Mouse (Mus musculus) cerebellum, adult 2 months (tissue): ENCODE results near the gene Plekhh2. TPM values are rescaled to one million over a fixed set of nuclear protein-coding genes. Genes with fewer than 3 reads are reported as not detected.

Source experiments
- DNase-seq, 2 experiments: peaks; one replicate each; pipeline ENCODE4 v3.0.0; 2021
- H3K27ac ChIP-seq: fragments of 200-500 bp; 2 replicates; pipeline ENCODE4 v1.5.1; 2012; ENCODE audit warnings: low read length, control low read depth, inconsistent platforms; ENCODE audit not compliant: insufficient read depth
- H3K27me3 ChIP-seq: fragments of 200-500 bp; 2 replicates; pipeline ENCODE4 v1.6.1; 2012; ENCODE audit warnings: inconsistent platforms, mild to moderate bottlenecking, low read length, moderate library complexity; ENCODE audit not compliant: control insufficient read depth, insufficient read depth
- H3K4me1 ChIP-seq: fragments of 200-500 bp; 2 replicates; pipeline ENCODE4 v1.6.1; 2011; ENCODE audit warnings: low read length; ENCODE audit not compliant: control insufficient read depth, insufficient read depth
- H3K4me3 ChIP-seq: fragments of 200-500 bp; replicated peaks from 2 replicates; pipeline ENCODE3; 2011; ENCODE audit warnings: mild to moderate bottlenecking, low read depth, low read length, control low read depth; ENCODE audit not compliant: insufficient read depth
- CTCF ChIP-seq: fragments of 200-500 bp; IDR thresholded peaks from 2 replicates; pipeline ENCODE4 v1.5.1; 2011; ENCODE audit warnings: low read depth, mild to moderate bottlenecking, control low read depth, low read length, moderate library complexity, borderline replicate concordance; ENCODE audit not compliant: insufficient read depth
- POLR2A ChIP-seq: fragments of 200-500 bp; IDR thresholded peaks from 2 replicates; pipeline ENCODE4 v1.6.1; 2011; ENCODE audit warnings: low read length, control low read depth, borderline replicate concordance; ENCODE audit not compliant: insufficient read depth
- WGBS: fragments of 180-500 bp; shearing (Covaris S2); methylation state at CpG from one replicate; pipeline ENCODE4 v1.1.7; 2018; 5-methylcytosine and 5-hydroxymethylcytosine counted together
- polyA plus RNA-seq: library from polyadenylated mRNA; depleted of rRNA; stranded (reverse); fragments of >200 nt; gene quantifications from 2 replicates; pipeline ENCODE4 v1.2.3, GENCODE M21; 2012; rRNA removed

Plekhh2 gene
- 4.8 and 5.3 TPM in 2 replicates for polyA plus RNA-seq

- no peaks in the 10 kb centered on the region for H3K4me1 ChIP-seq
- H3K4me3 ChIP-seq = peak within 1 kb of the TSS; percentile 40
- 1% methylated on average over 79 of the region's 79 CpGs for WGBS
- peaks cover 2% of the 10 kb centered on the region; the same call in 1 of the 2 replicates for H3K27me3 ChIP-seq
- no peak for TF ChIP-seq POLR2A
- TF ChIP-seq CTCF = no peak
- DNase-seq = peak; percentile 63 to 70
- H3K27ac ChIP-seq = no peak within 1 kb of the TSS
Observed at GRCm38 (mm10) chr17:84511682-84512515, at the start of gene Plekhh2. Gene Plekhh2, plus strand, starts transcription at chr17:84511895.

GRCm38 (mm10) chr17:84465753-84466608 lies 45.7 kb upstream of the Plekhh2 start, which contains the start of gene Thada:
Gene Thada, minus strand, starts transcription at chr17:84466205.
- Histone ChIP-seq H3K4me3 (peak within 1 kb of the TSS; percentile 90), H3K27ac (peak within 1 kb of the TSS; percentile 30), H3K27me3 (no peaks in the 10 kb centered on the region), H3K4me1 (no peaks in the 10 kb centered on the region)
- under 1% methylated on average over 67 of the region's 67 CpGs for WGBS
- DNase-seq = peak; percentile 96 to 98
- TF ChIP-seq POLR2A (peak; percentile 75; the same call in 1 of the 2 replicates), CTCF (no peak)

GRCm38 (mm10) chr17:84474312-84474711 lies 37.4 kb upstream of the Plekhh2 start:
- TF ChIP-seq POLR2A = no peak
- no peak for TF ChIP-seq CTCF
- Histone ChIP-seq H3K4me1 (no peaks in the 10 kb centered on the region), H3K27ac (no peak overlapping the region), H3K27me3 (no peaks in the 10 kb centered on the region), H3K4me3 (no peak overlapping the region)
- DNase-seq = no peak
- WGBS = 50% methylated on average over 4 of the region's 4 CpGs

- no peak overlapping the region for H3K4me3 ChIP-seq
- no peaks in the 10 kb centered on the region for H3K4me1 ChIP-seq
- no peak for DNase-seq
- 79% methylated on average over 5 of the region's 5 CpGs for WGBS
- TF ChIP-seq POLR2A = no peak
- no peak for TF ChIP-seq CTCF
- no peak overlapping the region for H3K27ac ChIP-seq
- no peaks in the 10 kb centered on the region for H3K27me3 ChIP-seq
Observed at GRCm38 (mm10) chr17:84477176-84477575, 34.5 kb upstream of the Plekhh2 start.

- Histone ChIP-seq H3K4me1 (no peaks in the 10 kb centered on the region), H3K27ac (no peak overlapping the region), H3K27me3 (no peaks in the 10 kb centered on the region), H3K4me3 (no peak overlapping the region)
- peak; percentile 37 to 61 for DNase-seq
- TF ChIP-seq POLR2A (no peak), CTCF (no peak)
- 16% methylated on average over 4 of the region's 4 CpGs for WGBS
Observed at GRCm38 (mm10) chr17:84478276-84478675, 33.4 kb upstream of the Plekhh2 start.

GRCm38 (mm10) chr17:84480464-84481355 lies 31.0 kb upstream of the Plekhh2 start:
- DNase-seq = peak in 1 of 2 experiments; percentile 20
- 46% methylated on average over 15 of the region's 15 CpGs for WGBS
- no peak overlapping the region for H3K4me3 ChIP-seq
- TF ChIP-seq CTCF = peak; percentile 51; the same call in 1 of the 2 replicates
- TF ChIP-seq POLR2A = no peak
- H3K27me3 ChIP-seq = no peaks in the 10 kb centered on the region; the same call in 1 of the 2 replicates
- H3K27ac ChIP-seq = no peak overlapping the region
- no peaks in the 10 kb centered on the region for H3K4me1 ChIP-seq

GRCm38 (mm10) chr17:84482831-84483230 lies 28.9 kb upstream of the Plekhh2 start:
- DNase-seq = no peak
- no peaks in the 10 kb centered on the region for H3K4me1 ChIP-seq
- 88% methylated on average over 3 of the region's 3 CpGs for WGBS
- TF ChIP-seq POLR2A (no peak), CTCF (no peak)
- H3K27me3 ChIP-seq = no peaks in the 10 kb centered on the region; the same call in 1 of the 2 replicates
- H3K27ac ChIP-seq = no peak overlapping the region
- H3K4me3 ChIP-seq = no peak overlapping the region
